Mouse (Mus musculus) MEL (cell line): ENCODE data around the gene Tspan3. TPM values are rescaled to one million over a fixed set of nuclear protein-coding genes. Genes with fewer than 3 reads are reported as not detected.

ENCODE experiments used
- DNase-seq: peaks from one replicate; pipeline ENCODE4 v3.0.0; 2011; ENCODE audit warnings: low read depth, low spot score
- H3K27ac ChIP-seq: 2 replicates; pipeline ENCODE4 v1.5.1; 2012; ENCODE audit warnings: low read depth, mild to moderate bottlenecking, control low read depth, low read length, moderate library complexity; ENCODE audit not compliant: control insufficient read depth
- H3K27me3 ChIP-seq, 2 experiments: fragments of 150-350 bp in 1 of 2; sonication (generic) in 1 of 2; 2 replicates each; pipeline ENCODE4 v1.6.1; 2012; ENCODE audit warnings: low read length in 2 of 2, mild to moderate bottlenecking in 2 of 2, improper control_type of control experiment in 1 of 2, moderate library complexity in 1 of 2; ENCODE audit not compliant: insufficient read depth in 2 of 2, control insufficient read depth in 1 of 2
- H3K36me3 ChIP-seq, 2 experiments: 2 replicates each; pipeline ENCODE4 v1.6.1; 2012 to 2014; ENCODE audit warnings: low read length in 2 of 2, improper control_type of control experiment in 1 of 2, inconsistent platforms in 1 of 2, mild to moderate bottlenecking in 1 of 2; ENCODE audit not compliant: insufficient read depth in 2 of 2, control insufficient read depth in 1 of 2
- H3K4me1 ChIP-seq, 2 experiments: fragments of 150-350 bp in 1 of 2; sonication (generic) in 1 of 2; 2 replicates each; pipeline ENCODE4 v1.6.1; 2012; ENCODE audit warnings: low read length in 2 of 2, improper control_type of control experiment in 1 of 2, mild to moderate bottlenecking in 1 of 2; ENCODE audit not compliant: insufficient read depth in 2 of 2, control insufficient read depth in 1 of 2
- H3K4me3 ChIP-seq, 2 experiments: fragments of 150-350 bp in 1 of 2; sonication (generic) in 1 of 2; 2 replicates each; pipeline ENCODE4 v1.5.1; 2012; ENCODE audit warnings: low read depth in 2 of 2, low read length in 2 of 2, mild to moderate bottlenecking in 2 of 2, moderate library complexity in 2 of 2, control low read depth in 1 of 2, improper control_type of control experiment in 1 of 2; ENCODE audit not compliant: control insufficient read depth in 1 of 2, insufficient read depth in 1 of 2
- H3K79me2 ChIP-seq: 2 replicates; pipeline ENCODE4 v1.6.1; 2012; ENCODE audit warnings: mild to moderate bottlenecking, low read length, moderate library complexity; ENCODE audit not compliant: control insufficient read depth, poor library complexity, insufficient read depth
- H3K9ac ChIP-seq: 2 replicates; pipeline ENCODE4 v1.6.1; 2012; ENCODE audit warnings: low read depth, mild to moderate bottlenecking, control low read depth, low read length, moderate library complexity; ENCODE audit not compliant: control insufficient read depth, poor library complexity, severe bottlenecking
- H3K9me3 ChIP-seq: fragments of 150-350 bp; sonication (generic); replicated peaks from 2 replicates; pipeline ENCODE4 v1.6.1; 2012; ENCODE audit warnings: mild to moderate bottlenecking, low read length, improper control_type of control experiment, moderate library complexity; ENCODE audit not compliant: insufficient read depth
- BHLHE40 ChIP-seq: IDR thresholded peaks from 2 replicates; pipeline ENCODE4 v1.6.1; 2012; ENCODE audit warnings: low read depth, mild to moderate bottlenecking, inconsistent platforms, low read length, improper control_type of control experiment, borderline replicate concordance
- CHD1 ChIP-seq: IDR thresholded peaks from 2 replicates; pipeline ENCODE4 v1.6.1; 2012; ENCODE audit warnings: low read depth, mild to moderate bottlenecking, inconsistent platforms, low read length, improper control_type of control experiment
- CTCF ChIP-seq, 3 experiments: IDR thresholded peaks in 2 of 3; conservative IDR thresholded peaks in 1 of 3; 2 replicates each; pipeline ENCODE4 v1.5.1; 2011 to 2012; ENCODE audit warnings: low read length in 3 of 3, low read depth in 2 of 3, mild to moderate bottlenecking in 2 of 3, improper control_type of control experiment in 1 of 3, inconsistent platforms in 1 of 3, mixed read lengths in 1 of 3, moderate library complexity in 1 of 3; ENCODE audit not compliant: control insufficient read depth in 1 of 3, insufficient read depth in 1 of 3, poor library complexity in 1 of 3, severe bottlenecking in 1 of 3
- E2F4 ChIP-seq: IDR thresholded peaks from 2 replicates; pipeline ENCODE4 v1.6.1; 2011; ENCODE audit warnings: low read depth, low read length, improper control_type of control experiment, borderline replicate concordance
- ELF1 ChIP-seq: IDR thresholded peaks from 2 replicates; pipeline ENCODE4 v1.6.1; 2014; ENCODE audit warnings: low read depth, mild to moderate bottlenecking, inconsistent platforms, low read length, improper control_type of control experiment, moderate library complexity
- ETS1 ChIP-seq: IDR thresholded peaks from 2 replicates; pipeline ENCODE4 v1.6.1; 2012; ENCODE audit warnings: low read depth, mild to moderate bottlenecking, inconsistent platforms, low read length, improper control_type of control experiment, moderate library complexity
- GABPA ChIP-seq: IDR thresholded peaks from 2 replicates; pipeline ENCODE4 v1.6.1; 2012; ENCODE audit warnings: low read depth, mild to moderate bottlenecking, inconsistent platforms, low read length, improper control_type of control experiment, moderate library complexity
- GATA1 ChIP-seq: IDR thresholded peaks from 2 replicates; pipeline ENCODE4 v1.6.1; 2011; ENCODE audit warnings: low read depth, low read length, improper control_type of control experiment
- HCFC1 ChIP-seq: IDR thresholded peaks from 2 replicates; pipeline ENCODE4 v1.6.1; 2012; ENCODE audit warnings: low read depth, mild to moderate bottlenecking, inconsistent platforms, low read length, improper control_type of control experiment, moderate library complexity
- MAFK ChIP-seq: IDR thresholded peaks from 2 replicates; pipeline ENCODE4 v1.6.1; 2011; ENCODE audit warnings: low read depth, mild to moderate bottlenecking, low read length, improper control_type of control experiment, borderline replicate concordance
- MAX ChIP-seq: IDR thresholded peaks from 2 replicates; pipeline ENCODE4 v1.6.1; 2011; ENCODE audit warnings: low read length, improper control_type of control experiment
- MAZ ChIP-seq: IDR thresholded peaks from 2 replicates; pipeline ENCODE4 v1.6.1; 2012; ENCODE audit warnings: low read depth, mild to moderate bottlenecking, inconsistent platforms, low read length, improper control_type of control experiment
- MXI1 ChIP-seq: IDR thresholded peaks from 2 replicates; pipeline ENCODE4 v1.6.1; 2011; ENCODE audit warnings: mild to moderate bottlenecking, low read depth, low read length, improper control_type of control experiment
- MYB ChIP-seq: IDR thresholded peaks from 2 replicates; pipeline ENCODE4 v1.6.1; 2011; ENCODE audit warnings: mild to moderate bottlenecking, low read depth, low read length, improper control_type of control experiment
- NRF1 ChIP-seq: IDR thresholded peaks from 2 replicates; pipeline ENCODE4 v1.6.1; 2014; ENCODE audit warnings: low read depth, mild to moderate bottlenecking, inconsistent platforms, low read length, improper control_type of control experiment, moderate library complexity; ENCODE audit not compliant: poor library complexity, insufficient read depth, severe bottlenecking
- SIN3A ChIP-seq: IDR thresholded peaks from 2 replicates; pipeline ENCODE4 v1.6.1; 2012; ENCODE audit warnings: low read length, improper control_type of control experiment, inconsistent platforms
- TBP ChIP-seq: IDR thresholded peaks from 2 replicates; pipeline ENCODE4 v1.8.0; 2011; ENCODE audit warnings: low read depth, low read length, improper control_type of control experiment
- UBTF ChIP-seq: IDR thresholded peaks from 2 replicates; pipeline ENCODE4 v1.6.1; 2012; ENCODE audit warnings: low read depth, mild to moderate bottlenecking, inconsistent platforms, low read length, improper control_type of control experiment, moderate library complexity, borderline replicate concordance; ENCODE audit not compliant: insufficient read depth
- USF2 ChIP-seq, 2 experiments: IDR thresholded peaks; 2 replicates each; pipeline ENCODE4 v1.6.1; 2011 to 2012; ENCODE audit warnings: improper control_type of control experiment in 2 of 2, low read length in 2 of 2, borderline replicate concordance in 1 of 2, inconsistent platforms in 1 of 2, low read depth in 1 of 2, mild to moderate bottlenecking in 1 of 2; ENCODE audit not compliant: insufficient read depth in 1 of 2
- ZMIZ1 ChIP-seq: IDR thresholded peaks from 2 replicates; pipeline ENCODE4 v1.6.1; 2012; ENCODE audit warnings: low read depth, mild to moderate bottlenecking, inconsistent platforms, low read length, improper control_type of control experiment, moderate library complexity
- ZNF384 ChIP-seq: IDR thresholded peaks from 2 replicates; pipeline ENCODE4 v1.6.1; 2012; ENCODE audit warnings: low read depth, mild to moderate bottlenecking, inconsistent platforms, low read length, improper control_type of control experiment
- polyA plus RNA-seq, 2 experiments: library from polyadenylated mRNA; stranded (reverse) in 1 of 2; unstranded in 1 of 2; fragments of >175 nt in 1 of 2; fragments of >200 nt in 1 of 2; gene quantifications; 2 replicates each; pipeline versions ENCODE4 v1.2.1 to v1.2.4; 2012; ENCODE audit warnings: low replicate concordance in 2 of 2, low read depth in 1 of 2; ENCODE audit not compliant: insufficient read length in 2 of 2, insufficient read depth in 1 of 2, missing spikeins in 1 of 2
- total RNA-seq: library from RNA; depleted of rRNA; stranded (reverse); fragments of 300-350 nt; gene quantifications from 2 replicates; pipeline ENCODE4 v1.2.3, GENCODE M21; 2012

Tspan3 gene
- total and polyA plus RNA-seq, 3 experiments, result 49.5 to 87.3 (median 62.6) TPM

DNA sequence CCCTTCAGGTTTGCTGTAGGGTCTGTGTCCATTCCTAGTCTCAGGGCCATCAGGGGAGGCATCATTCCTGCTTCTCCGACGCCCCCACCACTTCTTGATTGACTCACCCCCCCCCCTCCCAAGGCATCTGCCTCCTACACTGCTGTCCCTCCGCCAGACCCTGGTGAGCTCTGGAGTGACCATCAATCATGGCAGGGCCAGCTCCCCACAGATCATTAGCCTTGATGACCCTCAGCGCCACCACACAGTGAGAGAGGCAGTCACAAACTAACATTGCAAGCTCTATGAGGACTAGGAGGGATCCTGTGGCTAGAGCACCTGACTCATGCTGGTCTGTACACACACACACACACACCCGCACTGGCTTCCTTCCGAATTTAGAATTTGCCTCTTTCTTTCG is 60.4 kb downstream of the Tspan3 start:
- Histone ChIP-seq H3K4me3 (no peak overlapping the region), H3K27me3 (no peaks in the 10 kb centered on the region), H3K9ac (no peak overlapping the region), H3K79me2 (no peaks in the 10 kb centered on the region), H3K9me3 (no peaks in the 10 kb centered on the region), H3K36me3 (peaks cover 0 to 2% of the 10 kb centered on the region in 2 experiments; a peak in 1 of 4 replicates), H3K27ac (no peak overlapping the region), H3K4me1 (peaks cover 0 to 8% of the 10 kb centered on the region in 2 experiments; a peak in 2 of 4 replicates)
- no peak for TF ChIP-seq BHLHE40
- no peak for TF ChIP-seq USF2 (IDR thresholded peaks at IDR 0.05; ENCODE audit: borderline replicate concordance in 1 of 2, insufficient read depth in 1 of 2, low read depth in 1 of 2, low read length in 2 of 2)
- TF ChIP-seq CTCF (IDR thresholded peaks at IDR 0.05 in 2 of 3, conservative IDR thresholded peaks at IDR 0.05 in 1 of 3; ENCODE audit: control insufficient read depth in 1 of 3, insufficient read depth in 1 of 3, low read depth in 2 of 3, low read length in 3 of 3, poor library complexity in 1 of 3, severe bottlenecking in 1 of 3), result no peak
- TF ChIP-seq GABPA, result no peak
- TF ChIP-seq HCFC1, result no peak
- TF ChIP-seq GATA1, result no peak
- TF ChIP-seq ZMIZ1, result no peak
- TF ChIP-seq ETS1, result no peak
- no peak for TF ChIP-seq MAX
- DNase-seq, result no peak

DNA sequence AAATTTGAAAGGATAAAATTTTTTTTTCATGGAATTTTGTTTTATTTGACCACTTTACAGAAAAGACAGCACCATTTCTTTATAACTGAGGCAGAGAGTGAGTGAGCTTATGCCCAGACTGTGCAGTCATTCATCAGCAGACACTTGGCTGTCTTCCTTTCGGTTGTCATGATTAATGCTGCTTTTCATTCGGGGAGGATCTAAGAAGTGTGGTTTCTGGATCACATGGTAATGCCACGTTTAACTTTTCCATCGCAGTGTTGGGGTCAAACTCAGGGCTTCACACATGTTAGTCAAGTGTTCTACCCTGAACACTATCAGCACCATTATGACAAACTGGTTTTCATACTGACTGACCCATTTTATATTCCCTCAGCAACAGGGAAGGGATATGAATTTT is 64.3 kb downstream of the Tspan3 start:
- Histone ChIP-seq H3K36me3 (no peaks in the 10 kb centered on the region), H3K4me3 (no peak overlapping the region), H3K9me3 (no peaks in the 10 kb centered on the region), H3K79me2 (no peaks in the 10 kb centered on the region), H3K27me3 (no peaks in the 10 kb centered on the region), H3K27ac (no peak overlapping the region), H3K9ac (no peak overlapping the region), H3K4me1 (peaks cover 0 to 3% of the 10 kb centered on the region in 2 experiments; a peak in 2 of 4 replicates)
- TF ChIP-seq SIN3A (no peak), MXI1 (no peak), GATA1 (no peak), UBTF (no peak), TBP (no peak), ZNF384 (no peak), NRF1 (no peak), CHD1 (no peak), USF2 (IDR thresholded peaks at IDR 0.05; ENCODE audit: borderline replicate concordance in 1 of 2, insufficient read depth in 1 of 2, low read depth in 1 of 2, low read length in 2 of 2) (no peak), ZMIZ1 (no peak), MYB (no peak), ELF1 (no peak), MAZ (no peak), E2F4 (no peak), MAFK (no peak)
- DNase-seq, result no peak
